Mouse (Mus musculus): ENCODE data around the gene Faf1. TPM values are rescaled to one million over a fixed set of nuclear protein-coding genes. Genes with fewer than 3 reads are reported as not detected.
"Not testable (repeated sequence)": the region's sequence is repeated elsewhere in the genome, so short reads cannot be mapped to it uniquely, and the experiment has no call there.

Faf1 gene
- polyA plus RNA-seq, 1 experiment, result 7.4 TPM

GRCm38 (mm10) chr4:109683561-109683960 lies 7.2 kb downstream of the Faf1 start:
- Histone ChIP-seq H3K4me1 (ENCODE audit: control insufficient read depth, insufficient read depth, low read length) (peaks cover 7% of the 10 kb centered on the region), H3K4me3 (replicated peaks; ENCODE audit: extremely low read depth, low read depth, low read length) (no peak overlapping the region)

GRCm38 (mm10) chr4:109692674-109693073 lies 16.3 kb downstream of the Faf1 start:
- no peak for DNase-seq
- TF ChIP-seq CTCF (IDR thresholded peaks at IDR 0.05; ENCODE audit: insufficient read depth, low read length) (no peak), POLR2A (IDR thresholded peaks at IDR 0.05; ENCODE audit: borderline replicate concordance, extremely low read depth, low read depth, low read length) (no peak)
- H3K4me1 ChIP-seq (ENCODE audit: control insufficient read depth, insufficient read depth, low read length), result peaks cover 7% of the 10 kb centered on the region
- H3K4me3 ChIP-seq (replicated peaks; ENCODE audit: extremely low read depth, low read depth, low read length), result no peak overlapping the region

More at GRCm38 (mm10) chr4:109683561-109683960, 7.2 kb downstream of the Faf1 start:
- no peak for DNase-seq
- 74% methylated on average over 2 of the region's 2 CpGs for whole genome bisulfite sequencing
- TF ChIP-seq CTCF (IDR thresholded peaks at IDR 0.05; ENCODE audit: insufficient read depth, low read length) (no peak), POLR2A (IDR thresholded peaks at IDR 0.05; ENCODE audit: borderline replicate concordance, extremely low read depth, low read depth, low read length) (no peak)

- WGBS, result 79% methylated on average over 3 of the region's 3 CpGs
- not testable (repeated sequence) for H3K4me3 ChIP-seq (replicated peaks; ENCODE audit: extremely low read depth, low read depth, low read length)
Observed at GRCm38 (mm10) chr4:109700727-109701126, 24.3 kb downstream of the Faf1 start.

DNA sequence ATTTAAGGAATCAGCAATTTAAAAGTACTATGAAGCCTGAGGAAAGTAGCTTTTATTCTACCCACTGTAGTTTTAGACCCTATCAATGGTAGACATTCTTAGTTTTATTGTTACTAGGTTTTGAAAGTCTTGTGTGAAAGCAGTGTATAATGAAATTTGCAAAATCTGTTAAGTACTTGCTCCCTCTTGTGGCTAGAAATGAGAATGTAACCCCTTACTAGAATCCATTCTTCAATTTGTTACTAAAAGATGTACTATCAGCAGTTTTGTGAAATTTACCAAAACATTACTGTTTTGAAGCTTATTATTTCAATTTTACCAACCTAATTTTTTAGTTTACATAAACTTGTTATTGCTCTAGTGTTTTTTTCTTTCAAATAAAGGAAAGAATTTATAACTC lies 27.2 kb downstream of the Faf1 start:
- TF ChIP-seq CTCF (IDR thresholded peaks at IDR 0.05; ENCODE audit: insufficient read depth, low read length) (peak; percentile 20; the same call in 1 of the 2 replicates), POLR2A (IDR thresholded peaks at IDR 0.05; ENCODE audit: borderline replicate concordance, extremely low read depth, low read depth, low read length) (no peak)
- no peak for DNase-seq
- H3K4me1 ChIP-seq (ENCODE audit: control insufficient read depth, insufficient read depth, low read length), result no peaks in the 10 kb centered on the region; the same call in 1 of the 2 replicates

More at GRCm38 (mm10) chr4:109700727-109701126, 24.3 kb downstream of the Faf1 start:
- not testable (repeated sequence) for H3K4me1 ChIP-seq (ENCODE audit: control insufficient read depth, insufficient read depth, low read length); DNase-seq

DNA sequence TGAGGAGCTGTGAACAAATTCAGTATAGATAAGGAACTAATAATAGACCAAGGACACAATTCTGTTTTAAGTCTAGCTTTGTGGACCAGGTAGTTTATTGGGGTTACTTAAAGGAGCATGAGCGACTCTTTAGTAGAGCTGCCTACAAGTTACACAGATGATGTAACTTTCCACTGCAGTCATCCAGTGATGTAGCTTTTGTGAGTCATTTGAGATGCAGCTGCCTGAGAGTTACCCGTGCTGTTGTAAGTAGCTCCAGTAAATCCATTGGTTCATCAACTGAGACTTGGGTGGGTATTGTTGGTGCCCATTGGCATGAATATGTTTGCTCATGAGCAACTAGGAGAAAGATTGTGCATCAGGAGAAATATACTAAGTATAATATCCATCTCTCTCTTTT lies 29.0 kb downstream of the Faf1 start:
- 82% methylated on average over 2 of the region's 2 CpGs for WGBS
- no peak for TF ChIP-seq POLR2A (IDR thresholded peaks at IDR 0.05; ENCODE audit: borderline replicate concordance, extremely low read depth, low read depth, low read length)
- TF ChIP-seq CTCF (IDR thresholded peaks at IDR 0.05; ENCODE audit: insufficient read depth, low read length), result no peak
- no peak for DNase-seq
- H3K4me3 ChIP-seq (replicated peaks; ENCODE audit: extremely low read depth, low read depth, low read length), result no peak overlapping the region
- H3K4me1 ChIP-seq (ENCODE audit: control insufficient read depth, insufficient read depth, low read length), result no peaks in the 10 kb centered on the region; the same call in 1 of the 2 replicates

More for the DNA sequence above, 27.2 kb downstream of the Faf1 start:
- no peak overlapping the region for H3K4me3 ChIP-seq (replicated peaks; ENCODE audit: extremely low read depth, low read depth, low read length)

DNA sequence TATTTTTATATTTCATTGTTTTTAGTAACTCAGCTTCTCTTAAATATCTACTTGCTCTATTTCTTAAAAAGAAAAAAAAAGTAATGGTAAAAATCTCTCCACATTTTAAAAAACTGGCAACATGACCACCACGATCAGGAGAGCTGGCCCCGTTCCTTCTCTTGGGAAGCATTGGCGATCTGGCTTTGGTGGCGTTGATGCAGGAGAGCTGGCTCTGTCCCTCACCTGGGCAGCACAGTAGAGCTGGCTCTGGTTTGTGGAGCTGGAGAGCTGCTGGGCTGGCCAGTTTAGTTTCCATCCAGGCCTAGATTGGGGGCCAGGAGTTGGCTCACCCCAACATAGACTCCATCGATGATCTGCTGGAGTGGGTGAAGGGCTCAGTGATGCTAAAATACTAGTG lies 42.9 kb downstream of the Faf1 start:
- WGBS, result 95% methylated on average over 5 of the region's 5 CpGs
- TF ChIP-seq POLR2A (IDR thresholded peaks at IDR 0.05; ENCODE audit: borderline replicate concordance, extremely low read depth, low read depth, low read length) (no peak), CTCF (IDR thresholded peaks at IDR 0.05; ENCODE audit: insufficient read depth, low read length) (no peak)
- no peak for DNase-seq
- Histone ChIP-seq H3K4me3 (replicated peaks; ENCODE audit: extremely low read depth, low read depth, low read length) (no peak overlapping the region), H3K4me1 (ENCODE audit: control insufficient read depth, insufficient read depth, low read length) (no peaks in the 10 kb centered on the region)

DNA sequence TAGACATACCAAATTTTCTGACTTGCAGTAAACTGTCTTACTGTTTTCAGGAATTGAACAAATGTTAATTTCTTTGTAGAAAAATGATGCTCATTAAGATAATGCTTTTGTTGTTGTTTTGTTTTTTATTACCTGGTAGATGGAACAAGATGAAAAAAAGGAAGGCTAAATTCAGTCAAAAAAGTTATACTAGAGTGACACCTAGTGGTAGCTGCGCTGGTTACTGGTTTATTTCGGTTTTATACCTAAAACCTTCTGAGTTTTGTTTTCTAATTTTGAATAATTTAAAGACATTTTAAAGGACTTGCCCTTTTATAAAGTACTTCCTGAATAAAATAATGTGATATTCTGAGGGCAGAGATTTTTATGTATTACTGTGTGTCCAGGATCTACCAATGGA lies 52.9 kb downstream of the Faf1 start:
- 10% methylated on average over 2 of the region's 2 CpGs for WGBS
- TF ChIP-seq POLR2A (IDR thresholded peaks at IDR 0.05; ENCODE audit: borderline replicate concordance, extremely low read depth, low read depth, low read length), result no peak
- TF ChIP-seq CTCF (IDR thresholded peaks at IDR 0.05; ENCODE audit: insufficient read depth, low read length), result no peak
- H3K4me3 ChIP-seq (replicated peaks; ENCODE audit: extremely low read depth, low read depth, low read length), result no peak overlapping the region
- no peaks in the 10 kb centered on the region for H3K4me1 ChIP-seq (ENCODE audit: control insufficient read depth, insufficient read depth, low read length)
- no peak for DNase-seq

GRCm38 (mm10) chr4:109735754-109736153 lies 59.4 kb downstream of the Faf1 start:
- WGBS, result 48% methylated on average over 1 of the region's 1 CpGs
- no peak for DNase-seq
- Histone ChIP-seq H3K4me3 (replicated peaks; ENCODE audit: extremely low read depth, low read depth, low read length) (no peak overlapping the region), H3K4me1 (ENCODE audit: control insufficient read depth, insufficient read depth, low read length) (no peaks in the 10 kb centered on the region)
- TF ChIP-seq CTCF (IDR thresholded peaks at IDR 0.05; ENCODE audit: insufficient read depth, low read length) (no peak), POLR2A (IDR thresholded peaks at IDR 0.05; ENCODE audit: borderline replicate concordance, extremely low read depth, low read depth, low read length) (no peak)

DNA sequence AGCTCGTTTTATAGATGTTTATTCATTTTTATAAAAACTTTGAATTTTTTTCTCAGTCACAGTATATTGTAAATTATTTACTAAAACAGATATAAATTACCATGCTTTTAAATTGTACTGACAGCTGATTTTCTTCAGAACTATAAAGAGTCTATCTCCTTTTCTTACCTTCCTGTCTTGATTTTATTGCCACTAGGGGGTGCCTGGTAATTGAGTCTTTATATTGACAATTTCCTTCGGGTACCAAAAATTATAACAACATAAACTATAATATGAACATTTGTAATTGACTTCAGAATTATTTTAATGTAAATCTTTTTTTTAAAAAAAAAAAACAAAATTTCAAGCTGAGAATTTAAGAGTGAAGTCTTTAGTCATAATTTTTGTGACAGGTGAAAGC lies 67.6 kb downstream of the Faf1 start:
- no peak for DNase-seq
- no peak for TF ChIP-seq CTCF (IDR thresholded peaks at IDR 0.05; ENCODE audit: insufficient read depth, low read length)
- no peak for TF ChIP-seq POLR2A (IDR thresholded peaks at IDR 0.05; ENCODE audit: borderline replicate concordance, extremely low read depth, low read depth, low read length)
- Histone ChIP-seq H3K4me3 (replicated peaks; ENCODE audit: extremely low read depth, low read depth, low read length) (no peak overlapping the region), H3K4me1 (ENCODE audit: control insufficient read depth, insufficient read depth, low read length) (no peaks in the 10 kb centered on the region; the same call in 1 of the 2 replicates)
- 77% methylated on average over 2 of the region's 2 CpGs for WGBS

GRCm38 (mm10) chr4:109759031-109759430 lies 82.6 kb downstream of the Faf1 start:
- DNase-seq, result no peak
- 31% methylated on average over 2 of the region's 2 CpGs for WGBS
- TF ChIP-seq CTCF (IDR thresholded peaks at IDR 0.05; ENCODE audit: insufficient read depth, low read length), result peak; percentile 28; the same call in 1 of the 2 replicates
- TF ChIP-seq POLR2A (IDR thresholded peaks at IDR 0.05; ENCODE audit: borderline replicate concordance, extremely low read depth, low read depth, low read length), result no peak
- Histone ChIP-seq H3K4me3 (replicated peaks; ENCODE audit: extremely low read depth, low read depth, low read length) (no peak overlapping the region), H3K4me1 (ENCODE audit: control insufficient read depth, insufficient read depth, low read length) (no peaks in the 10 kb centered on the region)

All from lung, adult 2 months (tissue).